Mouse (Mus musculus) forebrain, embryonic 13.5 days (tissue): ENCODE measurements around the gene Ccdc86. TPM values are rescaled to one million over a fixed set of nuclear protein-coding genes. Genes with fewer than 3 reads are reported as not detected.

Source experiments
- ATAC-seq: fragments of 200-750 bp; cut with Nextera tagmentation; 2 replicates; pipeline ENCODE4 v1.8.0; 2017
- H3K27ac ChIP-seq: fragments of 300-500 bp; sonication (generic); 2 replicates; pipeline ENCODE4 v1.5.1; 2015; ENCODE audit warnings: inconsistent platforms, mild to moderate bottlenecking, moderate library complexity
- H3K27me3 ChIP-seq: fragments of 300-500 bp; sonication (generic); 2 replicates; pipeline ENCODE4 v1.6.1; 2015; ENCODE audit warnings: mild to moderate bottlenecking, inconsistent platforms
- H3K36me3 ChIP-seq: fragments of 300-500 bp; sonication (generic); 2 replicates; pipeline ENCODE4 v1.6.1; 2015; ENCODE audit warnings: mild to moderate bottlenecking, inconsistent platforms; ENCODE audit not compliant: poor library complexity, severe bottlenecking
- H3K4me1 ChIP-seq: fragments of 300-500 bp; sonication (generic); 2 replicates; pipeline ENCODE4 v1.6.1; 2015; ENCODE audit warnings: inconsistent platforms
- H3K4me2 ChIP-seq: fragments of 300-500 bp; sonication (generic); 2 replicates; pipeline ENCODE4 v1.6.1; 2015; ENCODE audit warnings: inconsistent platforms, mild to moderate bottlenecking, moderate library complexity
- H3K4me3 ChIP-seq: fragments of 300-500 bp; sonication (generic); 2 replicates; pipeline ENCODE4 v1.5.1; 2015; ENCODE audit warnings: mild to moderate bottlenecking, inconsistent platforms
- H3K9ac ChIP-seq: fragments of 300-500 bp; sonication (generic); 2 replicates; pipeline ENCODE4 v1.6.1; 2015; ENCODE audit warnings: mild to moderate bottlenecking, inconsistent platforms
- H3K9me3 ChIP-seq: fragments of 300-500 bp; sonication (generic); replicated peaks from 2 replicates; pipeline ENCODE4 v1.6.1; 2016; ENCODE audit warnings: inconsistent platforms
- WGBS: fragments of 180-500 bp; shearing (Covaris S2); methylation state at CpG from one replicate; pipeline ENCODE4 v1.1.7; 2015; 5-methylcytosine and 5-hydroxymethylcytosine counted together
- polyA plus RNA-seq: library from polyadenylated mRNA; unstranded; fragments of >200 nt; fragmentation: Nextera tagmentation; extraction: Ambion mirVana; gene quantifications from 2 replicates; pipeline ENCODE4 v1.2.1, GENCODE M21; 2015

Gene Ccdc86
- polyA plus RNA-seq, 1 experiment from 2014 or later = 21.2 TPM

DNA sequence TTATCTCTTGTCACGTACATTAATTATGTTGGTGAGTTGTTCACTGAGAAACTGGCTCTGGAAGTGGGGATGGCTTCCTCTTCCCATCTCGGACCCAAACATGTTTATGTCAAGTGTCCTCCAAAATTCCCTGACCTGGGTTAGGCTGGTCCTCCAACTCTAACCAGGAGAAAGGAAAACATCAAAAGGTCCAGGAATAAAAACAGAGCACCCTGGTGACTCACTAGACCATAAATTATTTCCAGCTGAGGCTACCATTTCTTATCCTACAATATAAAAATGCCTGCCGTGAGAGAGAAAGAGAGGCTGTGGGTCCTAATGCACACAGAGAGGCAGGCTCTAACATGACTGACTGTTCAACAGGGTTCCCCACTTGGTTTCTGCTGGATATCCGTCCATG is 24.8 kb downstream of the Ccdc86 start:
- H3K9me3 ChIP-seq = no peaks in the 10 kb centered on the region
- ATAC-seq = no peak
- 0 out of 2 replicates have a peak, but pooled peaks cover 4% of the 10 kb centered on the region for H3K4me1 ChIP-seq
- H3K4me2 ChIP-seq = no peak overlapping the region
- H3K27me3 ChIP-seq = no peaks in the 10 kb centered on the region
- H3K27ac ChIP-seq = no peak overlapping the region
- WGBS = 75% methylated on average over 4 of the region's 4 CpGs
- H3K36me3 ChIP-seq = no peaks in the 10 kb centered on the region
- H3K9ac ChIP-seq = no peak overlapping the region
- no peak overlapping the region for H3K4me3 ChIP-seq

DNA sequence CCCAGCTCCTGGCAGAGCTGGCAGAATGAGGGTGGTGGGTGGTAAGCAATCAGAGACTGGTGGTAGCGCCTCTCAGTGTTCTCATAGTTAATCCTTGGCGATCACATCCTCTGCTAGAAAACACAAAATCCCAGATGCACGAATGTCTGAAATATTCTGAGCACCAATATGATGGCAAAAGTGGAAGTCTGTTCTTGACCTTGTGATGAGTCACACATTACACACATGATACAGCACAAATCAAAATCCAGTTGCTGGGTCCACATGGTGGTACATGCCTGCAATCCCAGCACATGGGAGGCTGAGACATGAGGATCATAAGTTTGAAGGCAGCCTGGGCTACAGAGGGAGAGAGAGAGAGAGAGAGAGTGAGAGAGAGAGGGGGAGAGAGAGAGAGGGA is 28.0 kb downstream of the Ccdc86 start:
- Histone ChIP-seq H3K4me3 (no peak overlapping the region), H3K27me3 (no peaks in the 10 kb centered on the region), H3K4me1 (no peaks in the 10 kb centered on the region), H3K27ac (no peak overlapping the region), H3K36me3 (no peaks in the 10 kb centered on the region), H3K9ac (no peak overlapping the region), H3K9me3 (no peaks in the 10 kb centered on the region), H3K4me2 (no peak overlapping the region)
- WGBS = 77% methylated on average over 3 of the region's 3 CpGs
- ATAC-seq = no peak

DNA sequence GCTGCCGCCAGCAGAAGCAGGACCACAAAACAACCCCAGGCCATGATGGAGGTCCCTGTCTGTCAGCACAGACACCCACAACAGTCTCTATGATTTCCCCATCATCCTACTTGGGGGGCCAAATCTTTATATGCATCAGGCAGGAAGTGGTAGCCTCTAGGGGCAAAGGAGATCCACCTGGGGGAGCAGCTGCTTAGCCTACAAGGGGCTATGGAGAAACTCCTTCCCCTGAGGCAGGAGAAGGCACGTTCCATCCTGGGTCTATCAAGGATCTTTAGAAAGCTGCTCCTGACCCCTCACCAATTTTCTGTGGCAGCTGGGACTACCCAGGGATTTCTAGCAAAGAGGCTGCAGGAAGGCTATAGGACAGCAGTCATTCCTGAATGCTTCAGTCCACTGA is 28.5 kb downstream of the Ccdc86 start, which contains the start of gene Zp1:
TSS of gene Zp1 (minus strand) at position 101 of the 400 bp plus-strand sequence.
- Histone ChIP-seq H3K9ac (no peak within 1 kb of the TSS), H3K27me3 (no peaks in the 10 kb centered on the region), H3K4me2 (no peak within 1 kb of the TSS), H3K27ac (no peak within 1 kb of the TSS), H3K36me3 (no peaks in the 10 kb centered on the region), H3K4me1 (no peaks in the 10 kb centered on the region), H3K9me3 (no peaks in the 10 kb centered on the region), H3K4me3 (no peak within 1 kb of the TSS)
- no peak for ATAC-seq
- WGBS = 85% methylated on average over 2 of the region's 2 CpGs

DNA sequence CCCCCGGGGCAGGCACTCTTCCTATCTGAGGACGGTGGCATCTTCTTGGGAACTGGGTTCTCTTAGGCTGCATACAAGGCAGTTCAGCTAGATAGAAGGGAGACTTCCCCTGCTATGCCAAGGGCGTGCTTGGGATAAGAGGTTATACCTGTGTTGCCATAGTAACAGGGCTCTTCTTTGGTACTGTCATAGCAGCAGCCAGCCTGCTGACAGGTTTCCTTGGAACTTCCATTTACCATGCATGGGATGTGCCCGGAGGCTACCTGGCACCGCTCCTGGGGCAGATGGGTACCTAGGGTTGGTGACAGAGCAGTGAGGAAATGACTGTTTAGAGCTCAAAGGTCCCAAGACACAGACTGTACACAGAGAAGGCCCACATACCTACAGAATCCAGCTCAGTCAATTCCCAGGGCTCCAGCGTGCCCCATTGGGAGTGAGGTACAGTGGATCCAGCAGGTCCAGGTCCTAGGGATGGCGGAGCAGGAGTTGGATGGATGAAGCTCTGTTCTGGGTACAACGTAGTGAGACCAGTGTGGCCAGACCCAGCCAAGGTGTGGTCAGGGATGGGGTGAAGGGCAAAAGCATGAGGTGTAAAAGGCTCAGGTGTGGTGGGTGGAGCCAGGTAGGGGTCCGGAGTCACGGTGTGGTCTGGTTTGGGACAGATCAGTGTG is 30.6 kb downstream of the Ccdc86 start:
- no peaks in the 10 kb centered on the region for H3K9me3 ChIP-seq
- 90% methylated on average over 10 of the region's 10 CpGs for WGBS
- no peak overlapping the region for H3K9ac ChIP-seq
- peak; percentile 43; the same call in 1 of the 2 replicates for ATAC-seq
- H3K27me3 ChIP-seq = no peaks in the 10 kb centered on the region
- H3K4me2 ChIP-seq = no peak overlapping the region
- no peak overlapping the region for H3K4me3 ChIP-seq
- no peaks in the 10 kb centered on the region for H3K36me3 ChIP-seq
- H3K4me1 ChIP-seq = no peaks in the 10 kb centered on the region
- H3K27ac ChIP-seq = no peak overlapping the region

DNA sequence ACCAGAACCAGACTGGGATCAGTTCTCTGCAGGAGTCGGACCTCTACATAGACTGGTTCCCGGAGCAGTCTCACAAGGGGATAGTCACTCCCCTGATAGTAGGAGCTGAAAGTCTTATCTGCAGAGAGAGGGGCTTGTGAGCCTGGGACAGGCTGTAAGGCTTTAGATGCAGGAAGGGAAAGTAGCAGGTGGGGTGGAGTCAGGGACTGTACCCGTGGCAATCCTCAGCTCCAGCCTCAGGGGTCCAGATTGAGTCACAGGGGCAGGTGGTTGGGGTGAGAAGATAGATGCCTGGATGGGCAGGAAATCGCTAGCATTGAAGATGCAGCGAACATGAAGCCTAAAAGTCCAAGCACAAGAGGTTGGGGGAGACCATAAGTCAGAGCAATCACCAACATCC is 32.6 kb downstream of the Ccdc86 start:
- no peaks in the 10 kb centered on the region for H3K36me3 ChIP-seq
- no peak overlapping the region for H3K9ac ChIP-seq
- H3K9me3 ChIP-seq = no peaks in the 10 kb centered on the region
- no peak overlapping the region for H3K27ac ChIP-seq
- no peak overlapping the region for H3K4me3 ChIP-seq
- no peaks in the 10 kb centered on the region for H3K27me3 ChIP-seq
- ATAC-seq = no peak
- no peaks in the 10 kb centered on the region for H3K4me1 ChIP-seq
- 75% methylated on average over 5 of the region's 5 CpGs for WGBS
- H3K4me2 ChIP-seq = no peak overlapping the region

DNA sequence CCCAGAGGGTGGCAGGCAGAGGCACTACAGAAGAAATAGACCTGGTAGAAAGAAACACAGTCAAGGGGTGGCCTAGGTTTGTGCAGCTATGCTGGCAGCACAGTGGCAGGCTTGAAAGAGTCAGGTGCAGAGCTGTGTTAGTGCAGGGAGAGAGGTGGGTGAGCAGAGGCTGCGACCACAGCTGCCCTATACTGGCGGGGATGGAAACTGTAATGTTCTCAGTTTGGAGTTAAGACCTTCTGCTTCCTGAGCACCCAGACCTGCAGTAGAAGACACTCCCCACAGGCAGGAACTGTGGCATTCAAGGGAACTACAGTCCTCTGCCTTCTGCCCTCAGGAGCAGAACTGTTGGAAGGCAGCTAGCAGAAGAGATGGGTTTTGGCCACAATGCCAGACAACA is 34.2 kb downstream of the Ccdc86 start:
- no peaks in the 10 kb centered on the region for H3K27me3 ChIP-seq
- H3K36me3 ChIP-seq = no peaks in the 10 kb centered on the region
- no peak for ATAC-seq
- 79% methylated on average over 2 of the region's 2 CpGs for WGBS
- H3K4me2 ChIP-seq = no peak overlapping the region
- no peak overlapping the region for H3K9ac ChIP-seq
- H3K4me3 ChIP-seq = no peak overlapping the region
- no peaks in the 10 kb centered on the region for H3K9me3 ChIP-seq
- H3K4me1 ChIP-seq = no peaks in the 10 kb centered on the region
- no peak overlapping the region for H3K27ac ChIP-seq

DNA sequence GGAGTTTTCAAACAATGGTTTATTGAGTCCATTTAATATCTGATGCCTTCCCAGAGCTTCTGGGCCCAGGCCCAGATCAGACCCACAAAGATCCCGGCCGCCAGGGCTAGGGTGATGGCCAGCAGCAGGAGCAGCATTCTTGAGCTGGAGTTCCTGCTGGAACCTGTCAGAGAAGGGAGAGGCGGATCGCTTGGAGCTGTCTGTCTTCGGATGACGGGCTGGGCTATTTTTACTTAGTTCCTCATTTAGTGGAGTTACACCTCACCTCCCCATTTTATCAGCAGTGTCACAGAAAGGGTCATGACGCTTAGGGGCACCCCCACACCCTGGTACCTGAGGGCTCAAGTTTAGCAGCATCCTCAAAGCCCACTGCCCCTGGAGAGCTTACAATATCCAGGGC is 34.8 kb downstream of the Ccdc86 start:
- H3K4me2 ChIP-seq = no peak overlapping the region
- no peak overlapping the region for H3K27ac ChIP-seq
- WGBS = 83% methylated on average over 7 of the region's 7 CpGs
- no peaks in the 10 kb centered on the region for H3K9me3 ChIP-seq
- H3K9ac ChIP-seq = no peak overlapping the region
- H3K36me3 ChIP-seq = no peaks in the 10 kb centered on the region
- H3K4me3 ChIP-seq = no peak overlapping the region
- ATAC-seq = no peak
- no peaks in the 10 kb centered on the region for H3K27me3 ChIP-seq
- H3K4me1 ChIP-seq = no peaks in the 10 kb centered on the region

DNA sequence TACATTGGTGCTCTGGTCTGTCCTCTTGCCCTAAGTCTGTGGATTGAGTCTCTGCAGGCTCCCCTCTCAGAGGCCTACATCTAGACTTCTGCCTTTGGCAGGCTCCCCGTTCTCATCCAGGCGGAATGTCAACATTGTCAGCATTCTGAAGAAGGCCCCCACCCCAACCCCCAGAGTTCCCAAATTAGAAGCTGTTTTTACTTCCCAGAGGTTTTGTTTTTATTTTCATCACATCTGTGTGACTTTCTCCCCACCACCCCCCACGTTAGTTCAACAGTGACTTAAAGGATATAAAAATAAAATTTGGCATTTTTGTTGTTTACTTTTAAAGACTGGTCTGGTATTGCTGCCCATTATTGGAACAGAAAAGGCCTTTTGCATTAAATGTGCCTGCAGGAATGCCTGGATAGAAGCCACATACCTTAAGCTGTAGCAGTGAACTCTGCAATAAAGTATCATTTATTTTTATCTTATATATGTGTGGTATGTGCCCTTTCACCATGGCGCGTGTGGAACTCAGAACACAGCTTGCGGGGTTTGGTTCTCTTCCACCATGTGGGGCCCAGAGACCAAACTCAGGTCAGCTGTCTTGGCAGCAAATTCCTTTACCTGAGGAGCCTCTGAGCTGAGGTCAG is 39.9 kb downstream of the Ccdc86 start:
- Histone ChIP-seq H3K9ac (no peak overlapping the region), H3K4me2 (no peak overlapping the region), H3K4me1 (no peaks in the 10 kb centered on the region), H3K36me3 (peaks cover 44% of the 10 kb centered on the region), H3K9me3 (no peaks in the 10 kb centered on the region), H3K4me3 (no peak overlapping the region), H3K27me3 (no peaks in the 10 kb centered on the region), H3K27ac (no peak overlapping the region)
- WGBS = 94% methylated on average over 6 of the region's 6 CpGs
- no peak for ATAC-seq

DNA sequence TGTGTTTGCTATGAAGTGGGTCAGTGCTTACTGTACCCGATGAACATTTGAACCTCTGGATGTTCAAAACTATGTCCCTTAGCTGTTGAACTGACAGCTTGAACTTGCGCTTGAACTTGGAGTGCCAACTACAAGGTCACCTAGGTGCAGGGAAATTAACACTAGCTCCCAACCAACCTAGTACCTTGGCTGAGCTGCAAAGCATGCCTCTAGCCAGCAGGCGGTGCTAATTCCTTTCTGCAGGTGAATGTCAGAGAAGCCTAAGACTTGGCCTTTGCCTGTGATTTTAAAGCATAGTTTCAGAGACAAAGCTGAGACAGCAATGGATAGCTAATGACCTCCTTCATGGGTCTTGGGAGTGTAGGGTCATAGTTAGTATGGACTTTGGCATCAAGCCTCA is 41.2 kb downstream of the Ccdc86 start:
- Histone ChIP-seq H3K4me2 (no peak overlapping the region), H3K9ac (no peak overlapping the region), H3K36me3 (peaks cover 57% of the 10 kb centered on the region), H3K4me1 (no peaks in the 10 kb centered on the region), H3K27ac (no peak overlapping the region), H3K4me3 (no peak overlapping the region), H3K27me3 (no peaks in the 10 kb centered on the region), H3K9me3 (no peaks in the 10 kb centered on the region)
- WGBS = 62% methylated on average over 3 of the region's 3 CpGs
- ATAC-seq = peak; percentile 53

DNA sequence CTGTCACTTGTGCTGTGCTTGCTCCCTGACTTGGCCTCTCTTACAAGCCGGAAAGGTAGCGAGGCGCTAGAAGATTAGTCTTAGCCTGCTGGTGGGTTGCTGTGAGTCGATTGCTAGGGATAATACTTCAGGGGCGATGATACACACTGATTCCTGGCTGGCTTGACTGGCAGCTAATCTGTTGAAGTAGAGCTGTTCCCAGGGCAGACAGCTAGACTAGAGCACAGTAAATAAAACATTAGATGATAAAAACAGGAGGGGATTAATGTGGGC is 43.4 kb downstream of the Ccdc86 start:
- WGBS = 89% methylated on average over 5 of the region's 5 CpGs
- H3K4me3 ChIP-seq = no peak overlapping the region
- H3K27me3 ChIP-seq = no peaks in the 10 kb centered on the region
- H3K9ac ChIP-seq = no peak overlapping the region
- no peaks in the 10 kb centered on the region for H3K9me3 ChIP-seq
- H3K36me3 ChIP-seq = peaks cover 79% of the 10 kb centered on the region
- ATAC-seq = no peak
- H3K27ac ChIP-seq = no peak overlapping the region
- H3K4me1 ChIP-seq = no peaks in the 10 kb centered on the region
- no peak overlapping the region for H3K4me2 ChIP-seq

DNA sequence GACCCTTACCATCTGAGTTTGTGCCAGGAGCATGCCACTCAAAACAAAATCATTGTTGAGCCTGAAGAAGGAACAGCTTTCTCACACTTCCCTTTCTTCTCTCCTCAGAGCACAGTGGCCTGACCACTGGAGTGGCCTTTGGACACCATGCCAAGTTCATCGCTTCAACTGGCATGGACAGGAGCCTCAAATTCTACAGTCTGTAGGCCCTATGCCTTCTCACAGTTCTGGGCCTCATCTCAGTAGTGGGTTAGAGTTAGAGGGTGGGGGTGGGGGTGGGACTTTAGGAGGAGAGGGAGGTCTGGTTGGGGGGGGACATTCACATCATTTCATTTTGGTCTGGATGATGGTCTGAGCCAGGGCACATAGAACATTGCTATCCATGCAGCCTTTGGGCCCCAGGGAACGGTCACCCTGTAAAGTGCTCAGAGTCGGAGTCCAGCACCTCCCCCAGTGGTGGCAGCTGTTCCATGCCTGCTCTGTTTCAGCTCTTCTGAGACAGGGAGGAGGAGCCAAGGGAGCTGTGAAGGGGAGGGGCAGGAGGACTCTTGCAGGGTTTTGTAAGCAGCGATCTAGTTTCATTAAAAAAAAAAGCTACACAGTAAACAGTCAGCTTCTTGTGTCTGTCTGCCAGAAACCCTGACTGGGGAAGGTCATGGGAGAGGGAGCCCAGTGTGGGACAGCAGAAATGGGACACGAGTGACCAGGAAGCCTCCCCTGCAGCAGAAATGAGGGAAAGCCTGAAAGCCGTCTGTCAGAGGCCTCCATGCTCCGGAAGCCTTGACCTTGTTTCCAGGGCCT is 43.9 kb downstream of the Ccdc86 start:
- Histone ChIP-seq H3K27ac (no peak overlapping the region), H3K27me3 (no peaks in the 10 kb centered on the region), H3K36me3 (peaks cover 85% of the 10 kb centered on the region), H3K9me3 (no peaks in the 10 kb centered on the region), H3K4me1 (no peaks in the 10 kb centered on the region), H3K4me2 (no peak overlapping the region), H3K9ac (no peak overlapping the region), H3K4me3 (no peak overlapping the region)
- peak; percentile 46; the same call in 1 of the 2 replicates for ATAC-seq
- WGBS = 66% methylated on average over 7 of the region's 7 CpGs

DNA sequence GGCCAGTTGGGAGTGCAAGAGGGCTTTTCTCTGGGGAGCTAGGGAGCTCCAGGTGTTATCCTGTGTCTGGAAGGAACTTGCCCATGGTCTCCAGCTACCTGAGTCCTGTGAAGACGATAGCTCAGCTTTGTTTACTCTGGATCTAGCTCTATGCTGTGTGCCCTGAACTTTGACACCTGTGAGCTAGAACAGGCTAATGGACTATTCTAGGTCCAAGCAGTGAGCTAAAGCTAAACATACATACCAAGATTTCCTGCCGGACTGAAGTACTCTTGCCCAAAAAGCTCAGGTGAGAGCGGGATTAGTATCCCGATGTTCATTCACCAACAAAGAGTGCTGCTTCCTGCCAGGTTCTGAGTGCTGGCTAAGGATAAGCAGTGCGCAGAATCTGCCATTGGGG is 44.6 kb downstream of the Ccdc86 start:
- H3K4me1 ChIP-seq = no peaks in the 10 kb centered on the region

More for the DNA sequence above, 44.6 kb downstream of the Ccdc86 start:
- H3K27me3 ChIP-seq = no peaks in the 10 kb centered on the region
- peaks cover 91% of the 10 kb centered on the region for H3K36me3 ChIP-seq
- no peak for ATAC-seq
- H3K27ac ChIP-seq = no peak overlapping the region
- 94% methylated on average over 5 of the region's 5 CpGs for WGBS
- H3K4me2 ChIP-seq = no peak overlapping the region
- no peak overlapping the region for H3K9ac ChIP-seq
- no peak overlapping the region for H3K4me3 ChIP-seq
- no peaks in the 10 kb centered on the region for H3K9me3 ChIP-seq
